Mouse (Mus musculus) urinary bladder, adult 18-20 months (tissue): Measurements from ENCODE around the gene Arid1a.
A peak's percentile ranks its signal among the peaks of the same experiment; 100 is the strongest.

Source experiments
- DNase-seq, 2 experiments: peaks; one replicate each; pipeline ENCODE4 v3.0.0; 2022; ENCODE audit warnings: low spot score in 2 of 2, mixed read lengths in 2 of 2

The Arid1a gene

GRCm38 (mm10) chr4:133730122-133730521 is 26.4 kb downstream of the Arid1a start:
- DNase-seq = no peak

- DNase-seq = peak; percentile 41 to 54
Measured at GRCm38 (mm10) chr4:133729541-133730093, 27.0 kb downstream of the Arid1a start.

DNA sequence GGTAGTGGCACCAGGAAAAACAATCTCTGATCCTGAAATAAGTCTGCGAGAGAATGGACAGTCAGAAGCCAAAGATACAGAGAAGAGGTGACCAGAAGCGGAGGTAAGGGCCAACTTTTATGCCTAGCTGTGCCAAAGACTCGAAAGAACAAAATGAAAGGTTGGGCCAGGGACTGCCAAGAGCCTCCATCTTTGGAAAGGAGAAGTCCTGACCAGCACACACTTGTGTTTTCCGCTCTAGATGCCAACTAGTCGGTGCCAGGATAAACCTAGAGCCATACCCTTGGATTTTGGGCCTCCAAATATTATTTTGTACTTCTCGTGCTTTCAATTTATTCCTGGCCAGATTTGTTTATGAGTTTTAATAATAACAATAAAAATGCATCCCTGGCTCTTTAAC is 27.6 kb downstream of the Arid1a start:
- DNase-seq = no peak

- no peak for DNase-seq
Measured at GRCm38 (mm10) chr4:133728256-133728655, 28.3 kb downstream of the Arid1a start.

DNA sequence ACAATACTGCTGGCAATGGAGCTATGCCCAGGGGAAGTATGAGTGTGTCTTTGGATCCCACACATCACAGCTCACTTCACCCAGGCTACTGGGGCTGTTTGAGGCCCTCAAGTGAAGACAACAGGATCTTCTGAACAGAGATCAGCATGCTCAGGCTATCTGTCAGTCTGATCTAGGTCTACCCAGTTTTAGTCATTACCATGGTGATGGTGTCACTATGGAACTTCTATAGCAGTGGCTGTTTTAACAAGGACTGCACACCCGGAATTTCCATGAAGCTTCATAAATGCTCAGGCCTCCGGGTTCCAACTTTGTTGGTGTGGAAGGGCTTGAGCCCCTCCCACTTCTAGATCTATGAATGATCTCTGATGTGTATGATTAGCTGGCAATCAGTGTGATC is 30.9 kb downstream of the Arid1a start:
- DNase-seq = no peak

GRCm38 (mm10) chr4:133719791-133720190 is 36.8 kb downstream of the Arid1a start:
- DNase-seq = no peak

- no peak for DNase-seq
Measured at GRCm38 (mm10) chr4:133712755-133713154, 43.8 kb downstream of the Arid1a start.

DNA sequence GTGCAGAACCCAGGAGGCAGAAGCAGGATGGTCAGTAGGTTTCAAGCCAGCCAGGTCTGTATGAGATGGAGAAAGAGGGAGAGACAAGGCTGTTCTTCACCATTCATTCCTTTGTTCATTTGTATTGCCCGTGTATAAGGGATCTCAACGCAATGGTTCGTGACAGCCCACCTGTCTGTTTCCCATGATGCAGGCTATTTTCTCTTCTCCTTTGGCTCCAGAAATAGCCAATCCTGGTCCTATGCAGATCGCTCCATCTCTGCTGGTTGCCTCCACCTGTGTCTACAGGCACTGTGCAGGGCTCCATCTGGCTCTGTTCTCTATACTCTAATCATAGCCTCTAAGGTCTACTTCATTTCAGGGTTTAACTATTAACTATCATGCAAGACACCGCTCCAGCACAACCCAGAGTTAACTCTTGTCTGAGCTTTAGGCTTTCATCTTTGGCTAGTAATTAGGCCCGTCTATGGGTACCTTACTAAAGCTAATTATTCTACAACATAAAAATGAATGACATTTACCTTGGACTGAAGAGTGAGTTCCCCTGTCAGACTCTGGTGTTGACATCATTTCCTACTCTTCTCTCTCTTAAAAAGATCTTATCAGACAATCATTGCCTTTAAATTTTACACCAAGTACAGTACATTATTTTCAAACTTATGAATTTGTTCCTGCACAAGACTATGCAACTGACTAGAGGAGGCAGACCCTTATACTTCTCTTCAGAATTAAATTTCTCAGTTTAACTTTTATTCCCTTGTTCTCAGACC is 45.1 kb downstream of the Arid1a start:
- DNase-seq = no peak

GRCm38 (mm10) chr4:133709395-133709794 is 47.2 kb downstream of the Arid1a start:
- DNase-seq = no peak

DNA sequence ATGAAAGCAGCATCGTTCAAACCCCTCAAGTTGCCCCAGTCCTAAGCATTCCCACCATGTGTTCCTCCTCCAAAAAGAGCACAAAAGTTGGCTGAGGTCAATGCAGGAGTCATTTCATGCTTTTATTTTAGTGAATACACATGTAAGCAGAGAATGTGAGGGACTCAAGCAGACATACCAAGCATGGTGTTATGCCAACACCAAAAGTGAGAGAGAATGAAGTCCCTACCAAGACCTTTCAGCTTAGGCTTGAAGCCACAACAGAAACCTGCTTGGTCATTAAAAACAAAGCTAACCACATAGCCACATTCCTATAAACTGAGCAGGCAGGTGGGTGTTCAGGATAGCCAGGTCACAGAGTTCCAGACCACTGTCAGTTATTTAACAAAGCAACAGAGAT is 49.1 kb downstream of the Arid1a start:
- DNase-seq = no peak

GRCm38 (mm10) chr4:133706956-133707355 is 49.6 kb downstream of the Arid1a start:
- peak; percentile 40 to 56 for DNase-seq

DNA sequence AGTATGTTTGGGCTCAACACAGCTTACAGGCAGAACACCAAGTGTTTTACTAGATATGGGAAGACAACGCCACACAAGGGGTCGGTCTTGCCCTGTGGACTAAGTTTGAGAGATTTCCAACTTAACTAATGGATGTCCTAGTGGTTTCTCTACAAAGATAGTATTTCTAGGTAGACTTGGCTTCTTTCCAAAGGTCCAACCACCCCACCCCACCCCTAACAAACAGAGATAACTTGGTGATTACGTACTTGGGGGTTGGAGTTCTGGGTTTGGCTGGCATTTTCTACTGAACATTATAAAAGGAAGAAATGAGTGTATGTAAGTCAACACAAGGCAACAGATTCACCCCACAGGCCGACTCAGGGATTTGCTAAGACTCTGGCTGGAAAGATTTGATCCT is 51.5 kb downstream of the Arid1a start:
- DNase-seq = no peak

GRCm38 (mm10) chr4:133700905-133701368 is 55.6 kb downstream of the Arid1a start:
- DNase-seq = peak in 1 of 2 experiments; percentile 19

DNA sequence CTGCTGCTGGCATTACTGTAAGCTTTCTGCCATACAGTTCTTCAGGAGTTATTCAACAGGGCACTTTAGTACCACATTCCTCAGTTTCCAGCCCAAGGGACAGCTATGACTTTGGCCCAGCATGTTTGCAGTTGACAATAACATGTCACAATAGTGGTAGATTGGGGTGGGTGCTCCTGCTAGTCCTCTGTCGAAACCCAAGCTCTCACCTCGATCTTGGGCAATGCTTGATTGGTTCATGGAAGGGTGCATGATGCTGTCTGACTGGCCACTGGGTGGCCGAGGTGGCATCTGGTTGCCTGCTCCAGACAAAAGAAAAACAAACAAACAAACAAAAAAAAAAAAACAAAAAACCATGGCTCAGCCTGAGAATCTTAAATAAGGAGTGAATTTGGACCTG is 61.2 kb downstream of the Arid1a start:
- no peak for DNase-seq

- no peak for DNase-seq
Measured at GRCm38 (mm10) chr4:133690252-133690651, 66.3 kb downstream of the Arid1a start.

- DNase-seq = peak in 1 of 2 experiments; percentile 46
Measured at GRCm38 (mm10) chr4:133688417-133689067, 68.0 kb downstream of the Arid1a start.

GRCm38 (mm10) chr4:133687126-133687525 is 69.4 kb downstream of the Arid1a start:
- no peak for DNase-seq

- DNase-seq = no peak
Measured at GRCm38 (mm10) chr4:133686512-133686911, 70.1 kb downstream of the Arid1a start.

GRCm38 (mm10) chr4:133680206-133680786 is 76.3 kb downstream of the Arid1a start:
- DNase-seq = peak; percentile 12 to 22

- DNase-seq = no peak
Measured at GRCm38 (mm10) chr4:133679629-133680028, 76.9 kb downstream of the Arid1a start.

- no peak for DNase-seq
Measured at GRCm38 (mm10) chr4:133677266-133677665, 79.3 kb downstream of the Arid1a start.

- no peak for DNase-seq
Measured at GRCm38 (mm10) chr4:133676189-133676588, 80.4 kb downstream of the Arid1a start.
